Mouse (Mus musculus) G1E-ER4 (cell line): ENCODE results near the gene Tcp11l2. TPM values are rescaled to one million over a fixed set of nuclear protein-coding genes. Genes with fewer than 3 reads are reported as not detected.

Experiments used
- GATA1 ChIP-seq: IDR thresholded peaks from one replicate; pipeline ENCODE4 v1.8.0; 2012; ENCODE audit warnings: low read length, inconsistent platforms
- polyA plus RNA-seq: library from polyadenylated mRNA; stranded (reverse); fragments of >175 nt; gene quantifications from 2 replicates; pipeline ENCODE4 v1.2.3, GENCODE M21; 2012

The Tcp11l2 gene
- 2.3 and 4.5 TPM in 2 replicates for polyA plus RNA-seq

GRCm38 (mm10) chr10:84576395-84577070 lies at the start of gene Tcp11l2:
Gene Tcp11l2, plus strand, starts transcription at chr10:84576626.
- TF ChIP-seq GATA1, result no peak

GRCm38 (mm10) chr10:84527070-84527469 lies 49.4 kb upstream of the Tcp11l2 start:
- TF ChIP-seq GATA1, result no peak

- TF ChIP-seq GATA1, result no peak
Measured at GRCm38 (mm10) chr10:84527631-84528030, 48.8 kb upstream of the Tcp11l2 start.

- no peak for TF ChIP-seq GATA1
Measured at GRCm38 (mm10) chr10:84530388-84530787, 46.0 kb upstream of the Tcp11l2 start.

GRCm38 (mm10) chr10:84531576-84531975 lies 44.9 kb upstream of the Tcp11l2 start:
- no peak for TF ChIP-seq GATA1

- TF ChIP-seq GATA1, result no peak
Measured at GRCm38 (mm10) chr10:84532191-84532889, 44.1 kb upstream of the Tcp11l2 start.

- TF ChIP-seq GATA1, result no peak
Measured at GRCm38 (mm10) chr10:84532911-84533882, 43.2 kb upstream of the Tcp11l2 start.

- TF ChIP-seq GATA1, result no peak
Measured at GRCm38 (mm10) chr10:84533912-84534671, 42.3 kb upstream of the Tcp11l2 start, which contains the start of gene Ckap4. Gene Ckap4, minus strand, starts transcription at chr10:84534062.

- no peak for TF ChIP-seq GATA1
Measured at GRCm38 (mm10) chr10:84535458-84535857, 41.0 kb upstream of the Tcp11l2 start.

- no peak for TF ChIP-seq GATA1
Measured at GRCm38 (mm10) chr10:84535859-84536258, 40.6 kb upstream of the Tcp11l2 start.

GRCm38 (mm10) chr10:84539651-84540050 lies 36.8 kb upstream of the Tcp11l2 start:
- TF ChIP-seq GATA1, result no peak

GRCm38 (mm10) chr10:84542802-84543658 lies 33.4 kb upstream of the Tcp11l2 start:
- peak; percentile 91 for TF ChIP-seq GATA1

- TF ChIP-seq GATA1, result no peak
Measured at GRCm38 (mm10) chr10:84544841-84545610, 31.4 kb upstream of the Tcp11l2 start.
